Mouse (Mus musculus) urinary bladder, postnatal 14 days (tissue): ENCODE measurements around the gene Otud7a.

ENCODE experiments used
- DNase-seq: peaks from one replicate; pipeline ENCODE4 v3.0.0; 2021; ENCODE audit warnings: low spot score

Gene Otud7a

DNA sequence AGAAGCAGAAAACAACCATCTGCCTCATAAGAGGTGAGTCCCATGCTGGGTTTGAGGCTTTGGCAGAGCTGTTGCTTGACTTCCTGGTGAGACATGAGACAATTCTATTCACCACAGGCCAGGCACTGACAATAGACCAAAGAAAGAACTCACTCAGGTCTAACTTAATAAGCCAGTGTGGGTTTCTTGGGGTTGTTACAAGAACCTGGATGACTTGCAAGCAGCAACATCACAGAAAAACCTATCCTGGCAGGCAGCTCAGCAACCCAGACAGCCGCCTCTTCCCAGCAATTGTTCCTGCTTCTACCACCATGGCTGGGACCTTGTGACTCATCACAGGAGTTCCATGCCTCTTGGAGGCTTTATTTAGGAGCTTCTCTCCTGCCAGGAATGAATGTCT lies 329.7 kb downstream of the Otud7a start:
- no peak for DNase-seq

DNA sequence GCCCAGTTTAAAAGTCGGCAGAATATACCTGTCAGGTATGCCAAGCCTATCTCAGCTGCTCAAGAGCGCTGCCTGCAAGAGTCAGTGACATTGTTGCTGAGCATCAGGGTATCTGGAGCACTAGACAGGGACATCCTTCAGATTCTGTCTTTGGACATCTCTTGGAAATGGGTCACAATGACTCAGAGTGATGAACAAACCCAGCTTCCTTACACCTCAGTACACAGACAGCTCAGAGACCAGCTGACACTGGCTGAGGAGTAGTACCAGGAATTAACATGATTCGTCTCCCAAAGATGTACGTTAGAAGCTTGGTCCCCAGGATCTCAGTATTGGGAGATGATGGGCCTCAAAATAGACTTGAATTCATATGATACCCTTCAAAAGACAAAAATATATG lies 332.8 kb downstream of the Otud7a start:
- no peak for DNase-seq

DNA sequence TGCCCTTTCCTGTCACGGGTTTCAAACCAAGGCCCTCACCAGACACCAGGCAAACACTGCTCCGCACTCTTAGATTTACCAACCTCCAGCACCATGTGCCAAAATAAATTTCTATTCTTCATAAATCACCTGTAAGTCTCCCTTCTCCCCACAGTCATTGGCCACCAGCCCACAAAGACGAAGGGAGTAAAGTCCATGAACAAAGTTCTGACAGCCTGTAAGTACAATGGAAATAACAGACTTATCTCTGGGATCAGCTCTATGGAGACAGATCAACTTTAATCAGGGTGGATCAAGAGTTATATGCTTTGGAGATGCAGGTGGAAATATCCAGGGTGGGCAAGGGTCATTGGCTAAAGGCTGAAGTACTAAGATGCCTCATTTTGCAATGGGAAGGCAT lies 336.3 kb downstream of the Otud7a start:
- no peak for DNase-seq

DNA sequence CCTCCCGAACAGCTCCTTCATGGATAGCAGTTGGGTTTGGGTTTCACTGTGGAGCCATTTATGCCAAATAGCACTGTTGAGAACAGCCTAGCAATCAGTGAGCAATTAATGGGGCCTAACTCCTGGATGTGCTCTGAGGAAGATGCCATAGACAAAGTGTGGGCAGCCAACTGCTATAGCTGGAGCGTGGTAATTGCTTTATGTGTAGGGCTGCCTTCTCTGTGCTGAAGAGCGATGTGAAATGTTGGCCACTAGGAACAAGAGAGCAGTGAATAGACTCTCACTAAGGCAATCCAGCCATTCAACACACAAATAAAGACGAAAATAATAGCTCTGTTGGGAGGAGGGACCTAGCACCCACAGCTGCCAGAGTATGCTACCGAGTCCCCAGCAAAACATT lies 345.2 kb downstream of the Otud7a start:
- DNase-seq: no peak

DNA sequence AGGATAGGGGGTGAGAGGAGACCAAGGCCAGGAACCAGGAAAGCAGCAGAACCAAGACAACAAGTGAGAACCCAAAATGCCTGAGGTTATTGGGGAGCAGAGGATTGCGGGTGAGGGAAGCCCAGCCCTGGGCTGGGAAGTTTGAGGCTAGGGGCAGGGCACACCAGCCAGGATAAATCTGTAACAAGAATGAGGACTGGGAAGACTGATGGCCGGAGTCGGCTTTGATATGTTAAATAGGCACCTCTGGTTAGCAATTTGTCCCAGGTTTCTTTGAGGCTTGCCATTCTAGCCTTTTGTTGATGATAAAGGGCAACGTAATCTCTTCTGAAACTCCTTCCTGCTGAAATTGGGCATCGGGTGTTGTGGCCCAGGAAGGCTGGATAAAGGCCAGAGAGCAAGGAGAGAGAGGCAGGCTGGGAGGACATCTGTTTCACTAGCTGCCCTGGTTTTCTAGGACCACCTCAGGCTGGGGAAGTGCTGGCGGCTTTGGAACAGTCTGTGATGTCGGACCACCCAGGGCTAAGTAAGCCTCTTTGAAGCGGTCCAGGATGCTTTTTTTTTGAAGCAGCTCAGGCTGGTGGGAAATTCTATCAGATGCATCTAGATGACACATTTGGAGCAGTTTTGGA lies 351.6 kb downstream of the Otud7a start:
- no peak for DNase-seq

DNA sequence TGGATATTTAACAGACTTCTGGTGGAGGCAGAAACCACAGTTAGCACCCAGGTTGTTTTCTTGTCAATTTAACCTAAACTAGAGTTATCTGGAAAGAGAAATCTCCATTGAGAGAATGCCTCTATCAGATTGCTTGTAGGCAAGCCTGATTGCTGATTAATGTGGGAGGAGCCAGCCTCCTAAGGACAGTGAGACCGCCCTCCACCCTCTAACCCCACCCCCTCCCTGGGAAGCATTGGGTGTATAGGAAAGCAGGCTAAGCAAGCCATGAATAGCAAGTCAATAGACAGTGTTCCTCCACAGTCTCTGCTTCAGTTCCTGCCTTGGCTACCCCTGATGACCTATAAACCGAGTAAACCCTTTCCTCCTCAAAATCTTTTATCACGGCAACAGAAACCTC lies 353.9 kb downstream of the Otud7a start:
- no peak for DNase-seq

DNA sequence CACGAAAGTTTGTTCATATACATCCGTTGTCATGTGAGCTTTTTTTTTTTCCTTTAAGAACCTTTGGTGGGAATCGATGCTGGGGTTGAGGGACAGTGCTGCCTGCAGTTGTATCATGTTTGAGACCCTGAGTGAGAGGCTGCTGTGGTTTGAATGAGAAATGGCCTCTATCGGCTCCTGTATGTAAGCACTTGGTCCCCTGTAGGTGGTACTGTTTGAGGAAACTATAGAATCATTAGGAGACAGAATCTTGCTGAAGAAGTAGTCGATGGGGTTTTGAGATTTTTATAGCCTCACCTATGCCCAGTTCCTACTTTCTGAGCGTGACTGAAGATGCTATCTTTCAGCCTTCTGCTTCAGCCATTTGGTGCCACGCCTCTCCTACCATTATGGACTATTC lies 354.8 kb downstream of the Otud7a start:
- DNase-seq: no peak

DNA sequence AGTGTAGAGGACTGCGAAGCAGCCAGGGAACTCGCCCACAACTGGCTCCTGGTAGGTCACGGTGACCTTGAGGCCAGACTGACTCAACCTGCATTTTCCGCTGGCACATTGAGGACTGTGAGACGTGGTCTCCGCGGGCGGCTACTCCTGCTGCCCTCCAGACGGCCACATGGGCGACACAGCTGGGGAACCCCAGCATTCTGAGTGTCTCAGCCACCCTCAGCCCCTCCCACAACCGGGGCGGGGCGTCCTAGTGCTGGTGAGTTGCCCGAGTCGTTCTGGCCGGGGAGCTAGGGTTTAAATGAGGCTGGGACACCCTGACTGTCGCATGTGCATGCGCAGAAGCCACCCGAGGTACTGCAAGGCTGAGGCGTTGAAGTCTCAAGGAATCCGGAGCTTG lies 358.2 kb downstream of the Otud7a start:
- DNase-seq: no peak
